Mouse (Mus musculus) cerebellum, adult 2 months (tissue): Measurements from ENCODE around the gene Msi2. TPM values are rescaled to one million over a fixed set of nuclear protein-coding genes. Genes with fewer than 3 reads are reported as not detected.

ENCODE experiments used
- DNase-seq, 2 experiments: peaks; one replicate each; pipeline ENCODE4 v3.0.0; 2021
- H3K27ac ChIP-seq: fragments of 200-500 bp; 2 replicates; pipeline ENCODE4 v1.5.1; 2012; ENCODE audit warnings: low read length, control low read depth, inconsistent platforms; ENCODE audit not compliant: insufficient read depth
- H3K27me3 ChIP-seq: fragments of 200-500 bp; 2 replicates; pipeline ENCODE4 v1.6.1; 2012; ENCODE audit warnings: inconsistent platforms, mild to moderate bottlenecking, low read length, moderate library complexity; ENCODE audit not compliant: control insufficient read depth, insufficient read depth
- H3K4me1 ChIP-seq: fragments of 200-500 bp; 2 replicates; pipeline ENCODE4 v1.6.1; 2011; ENCODE audit warnings: low read length; ENCODE audit not compliant: control insufficient read depth, insufficient read depth
- H3K4me3 ChIP-seq: fragments of 200-500 bp; replicated peaks from 2 replicates; pipeline ENCODE3; 2011; ENCODE audit warnings: mild to moderate bottlenecking, low read depth, low read length, control low read depth; ENCODE audit not compliant: insufficient read depth
- CTCF ChIP-seq: fragments of 200-500 bp; IDR thresholded peaks from 2 replicates; pipeline ENCODE4 v1.5.1; 2011; ENCODE audit warnings: low read depth, mild to moderate bottlenecking, control low read depth, low read length, moderate library complexity, borderline replicate concordance; ENCODE audit not compliant: insufficient read depth
- POLR2A ChIP-seq: fragments of 200-500 bp; IDR thresholded peaks from 2 replicates; pipeline ENCODE4 v1.6.1; 2011; ENCODE audit warnings: low read length, control low read depth, borderline replicate concordance; ENCODE audit not compliant: insufficient read depth
- WGBS: fragments of 180-500 bp; shearing (Covaris S2); methylation state at CpG from one replicate; pipeline ENCODE4 v1.1.7; 2018; 5-methylcytosine and 5-hydroxymethylcytosine counted together
- polyA plus RNA-seq: library from polyadenylated mRNA; depleted of rRNA; stranded (reverse); fragments of >200 nt; gene quantifications from 2 replicates; pipeline ENCODE4 v1.2.3, GENCODE M21; 2012

Msi2 gene
- polyA plus RNA-seq, 1 experiment: 87.3 TPM

DNA sequence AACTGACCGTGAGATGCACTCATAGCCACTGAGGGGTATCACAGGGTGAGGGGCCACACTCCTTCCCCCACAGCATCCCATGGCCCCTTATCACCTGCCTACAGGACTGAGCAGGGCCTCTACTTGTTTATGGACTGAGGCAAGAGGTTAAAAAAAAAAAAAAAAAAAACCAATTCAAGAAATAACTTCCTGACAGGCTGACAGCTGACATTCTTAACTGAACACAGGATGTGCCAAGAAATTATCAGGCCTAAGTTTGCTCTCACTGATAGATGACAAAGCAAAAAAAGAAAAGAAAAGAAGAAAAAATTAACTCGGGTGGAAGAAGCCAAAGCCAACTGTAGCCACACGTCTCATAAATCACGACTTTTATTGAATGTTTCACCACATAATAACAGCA lies 109.7 kb downstream of the Msi2 start:
- DNase-seq: no peak
- no peaks in the 10 kb centered on the region for H3K27me3 ChIP-seq
- no peak overlapping the region for H3K27ac ChIP-seq
- TF ChIP-seq CTCF: no peak
- no peak for TF ChIP-seq POLR2A
- no peaks in the 10 kb centered on the region for H3K4me1 ChIP-seq
- WGBS: 68% methylated on average over 4 of the region's 4 CpGs
- H3K4me3 ChIP-seq: no peak overlapping the region

DNA sequence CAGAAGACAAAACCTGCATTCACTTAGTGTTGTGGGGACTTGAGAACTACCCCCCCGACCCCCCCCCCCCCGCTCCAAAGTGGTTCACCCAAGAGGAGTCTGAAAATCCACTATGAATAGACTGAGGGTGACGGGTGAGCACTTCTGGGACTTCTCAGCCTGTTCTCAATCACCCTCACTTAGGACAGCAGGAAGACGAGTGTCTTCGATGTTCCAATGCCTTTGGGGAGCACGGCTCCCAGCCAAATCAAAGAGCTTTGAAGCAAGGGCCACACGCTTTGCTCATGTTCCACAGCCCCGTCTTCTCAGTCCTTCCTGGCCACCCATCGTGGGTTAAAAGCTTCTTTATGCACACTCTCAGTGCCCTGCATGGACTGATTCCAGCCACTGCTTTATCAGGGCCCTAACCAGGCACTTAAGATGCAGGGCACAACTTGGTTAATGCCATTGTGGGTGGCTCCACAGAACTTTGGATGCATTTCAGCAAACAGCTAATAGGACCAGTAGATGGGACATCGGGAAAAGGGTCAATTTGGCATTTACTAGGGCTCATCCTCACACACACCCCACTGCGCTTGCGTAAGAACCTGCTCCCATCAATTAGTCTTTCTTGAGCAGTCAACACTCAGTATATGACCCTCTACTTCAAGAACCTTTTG lies 110.5 kb downstream of the Msi2 start:
- peak in 1 of 2 experiments; percentile 45 for DNase-seq

DNA sequence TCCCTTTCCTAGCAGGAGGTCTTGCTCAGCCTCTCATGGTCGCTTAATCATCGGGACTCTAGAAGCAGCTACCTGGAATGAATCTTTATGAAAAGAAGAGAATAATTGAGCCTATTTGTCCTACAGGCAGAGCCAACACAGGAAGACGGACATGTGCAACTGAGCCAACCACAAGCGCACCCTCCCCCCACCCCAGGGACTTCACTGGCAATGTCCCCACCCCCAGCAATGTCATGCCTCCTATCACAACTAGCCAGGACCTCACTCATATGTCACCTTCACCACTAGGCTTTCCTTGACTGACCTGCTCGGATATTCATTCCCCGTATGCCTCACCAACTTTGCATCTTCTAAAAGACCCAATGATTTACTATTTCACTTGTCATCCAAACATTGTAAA lies 112.5 kb downstream of the Msi2 start:
- no peaks in the 10 kb centered on the region for H3K27me3 ChIP-seq
- no peak overlapping the region for H3K4me3 ChIP-seq
- no peak for DNase-seq
- H3K4me1 ChIP-seq: no peaks in the 10 kb centered on the region
- no peak for TF ChIP-seq POLR2A
- TF ChIP-seq CTCF: no peak
- WGBS: 66% methylated on average over 6 of the region's 6 CpGs
- no peak overlapping the region for H3K27ac ChIP-seq

More for the DNA sequence above, 110.5 kb downstream of the Msi2 start:
- Histone ChIP-seq H3K27ac (no peak overlapping the region), H3K4me3 (no peak overlapping the region), H3K27me3 (no peaks in the 10 kb centered on the region), H3K4me1 (no peaks in the 10 kb centered on the region)
- TF ChIP-seq POLR2A: no peak
- WGBS: 63% methylated on average over 12 of the region's 12 CpGs

DNA sequence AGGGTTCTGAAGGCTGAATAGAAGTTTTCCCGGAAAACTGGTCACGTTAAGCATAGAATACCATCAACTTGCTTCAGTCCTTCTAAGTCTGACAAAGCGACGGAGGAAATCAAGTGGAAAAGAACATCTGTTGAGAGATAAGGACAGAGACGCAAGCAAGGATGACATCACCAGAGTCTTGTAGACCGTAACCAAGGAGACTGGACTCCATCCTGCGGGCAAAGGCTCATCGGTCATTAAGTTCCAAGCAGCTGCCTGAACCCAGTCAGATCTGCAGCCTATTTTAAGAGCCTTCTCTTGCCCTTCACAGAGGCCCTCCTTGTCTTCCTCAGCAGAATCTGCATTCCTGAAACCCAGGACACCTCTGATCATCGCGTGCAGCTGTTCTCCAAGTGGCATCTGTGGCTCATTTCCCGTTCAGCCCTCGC lies 113.2 kb downstream of the Msi2 start:
- no peaks in the 10 kb centered on the region for H3K27me3 ChIP-seq
- no peak overlapping the region for H3K4me3 ChIP-seq
- H3K27ac ChIP-seq: no peak overlapping the region
- DNase-seq: no peak
- TF ChIP-seq POLR2A (no peak), CTCF (no peak)
- WGBS: 65% methylated on average over 12 of the region's 12 CpGs
- H3K4me1 ChIP-seq: no peaks in the 10 kb centered on the region

DNA sequence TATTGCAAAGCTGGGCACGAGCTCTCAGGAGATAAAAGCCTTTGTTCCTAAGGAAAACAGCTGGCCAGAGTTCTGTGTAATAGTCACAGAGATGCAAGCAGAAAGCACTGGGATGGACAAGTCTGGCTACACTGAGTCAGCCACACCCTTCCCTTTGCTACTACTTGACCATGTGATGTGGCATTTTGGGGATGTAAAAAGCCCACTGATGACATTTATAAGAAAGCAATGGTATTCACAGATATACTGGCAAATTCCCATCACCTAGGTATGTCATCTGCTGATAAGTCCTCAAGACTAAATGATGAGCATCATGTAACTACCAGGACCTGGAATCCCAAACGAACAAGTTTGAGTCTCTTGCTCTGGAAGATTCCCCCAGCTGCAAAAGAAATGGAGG lies 113.7 kb downstream of the Msi2 start:
- H3K4me1 ChIP-seq: peaks cover 2% of the 10 kb centered on the region; the same call in 1 of the 2 replicates
- WGBS: 89% methylated on average over 2 of the region's 2 CpGs
- no peak for TF ChIP-seq CTCF
- H3K27me3 ChIP-seq: no peaks in the 10 kb centered on the region
- H3K4me3 ChIP-seq: no peak overlapping the region
- no peak for DNase-seq
- H3K27ac ChIP-seq: no peak overlapping the region

GRCm38 (mm10) chr11:88603366-88603765 lies 114.9 kb downstream of the Msi2 start:
- 92% methylated on average over 11 of the region's 11 CpGs for WGBS
- no peak for TF ChIP-seq POLR2A
- TF ChIP-seq CTCF: no peak
- Histone ChIP-seq H3K27me3 (no peaks in the 10 kb centered on the region), H3K27ac (no peak overlapping the region), H3K4me3 (no peak overlapping the region), H3K4me1 (peaks cover 10% of the 10 kb centered on the region)
- DNase-seq: no peak

- TF ChIP-seq POLR2A (no peak), CTCF (no peak)
- peaks cover 10% of the 10 kb centered on the region for H3K4me1 ChIP-seq
- H3K27ac ChIP-seq: no peak overlapping the region
- no peak for DNase-seq
- no peak overlapping the region for H3K4me3 ChIP-seq
- 76% methylated on average over 7 of the region's 7 CpGs for WGBS
- no peaks in the 10 kb centered on the region for H3K27me3 ChIP-seq
These were observed 115.7 kb downstream of the Msi2 start for GRCm38 (mm10) chr11:88602471-88603120.

DNA sequence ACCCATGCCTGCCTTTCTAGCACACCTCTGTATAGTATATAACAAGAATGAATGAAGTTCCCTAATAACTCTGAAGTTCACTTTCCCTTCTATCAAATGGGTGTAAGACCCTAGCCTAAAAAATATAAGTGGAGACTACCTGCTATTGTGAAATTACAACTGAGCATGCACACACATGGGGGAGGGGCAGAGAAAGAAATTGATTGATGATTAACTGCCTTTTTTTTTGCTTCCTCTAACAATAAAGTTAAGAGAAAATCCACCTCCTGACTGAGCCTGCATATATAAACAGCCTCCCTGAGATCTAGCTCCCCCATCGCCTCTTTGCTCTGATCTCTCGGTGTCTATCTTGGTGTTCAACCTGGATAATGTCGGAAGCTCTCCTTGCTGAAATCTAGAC lies 118.1 kb downstream of the Msi2 start:
- Histone ChIP-seq H3K27me3 (no peaks in the 10 kb centered on the region), H3K27ac (no peak overlapping the region), H3K4me3 (no peak overlapping the region), H3K4me1 (peaks cover 10% of the 10 kb centered on the region)
- no peak for TF ChIP-seq CTCF
- TF ChIP-seq POLR2A: no peak
- WGBS: 98% methylated on average over 3 of the region's 3 CpGs
- DNase-seq: no peak
